Mouse (Mus musculus) gastrocnemius, adult 18-20 months (tissue): ENCODE measurements around the gene Vmn1r195. TPM values are rescaled to one million over a fixed set of nuclear protein-coding genes. Genes with fewer than 3 reads are reported as not detected.
"Not testable (repeated sequence)": the region's sequence is repeated elsewhere in the genome, so short reads cannot be mapped to it uniquely, and the experiment has no call there.

ENCODE experiments used
- DNase-seq: peaks from one replicate; pipeline ENCODE4 v3.0.0; 2021; ENCODE audit warnings: low spot score
- long read RNA-seq, 2 experiments: library from polyadenylated mRNA; stranded (forward); transcript quantifications; one replicate each; pipeline ENCODE4 v2.0.0; 2021
- total RNA-seq, 2 experiments: library from RNA; stranded (reverse); gene quantifications; 2 replicates each; pipeline ENCODE4 v1.2.3; 2021

The Vmn1r195 gene
- not detected for total RNA-seq
- long read RNA-seq, experiment 1 = 0 reads
- long read RNA-seq, experiment 2 = 0 reads

DNA sequence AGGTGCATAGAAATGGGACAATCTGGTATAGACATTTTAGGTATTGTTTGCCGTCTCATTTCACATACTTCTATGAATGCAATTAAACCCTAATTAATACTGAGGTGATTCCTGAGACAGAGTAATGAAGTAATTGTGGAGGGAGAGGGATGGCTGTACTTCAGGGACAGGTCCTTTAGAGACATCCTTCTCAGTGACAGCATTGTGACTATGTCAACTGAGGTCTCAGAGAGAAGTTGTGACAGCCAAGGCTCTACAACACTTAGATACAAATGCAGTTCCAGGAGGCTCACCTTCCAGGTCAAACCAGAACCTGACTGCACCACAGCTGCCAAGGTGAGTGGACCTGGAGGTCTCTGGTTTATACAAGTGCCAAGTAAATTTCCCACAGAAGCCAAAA lies at the start of gene Vmn1r195:
TSS of gene Vmn1r195 (plus strand) at position 301 of the 400 bp plus-strand sequence.
- DNase-seq = not testable (repeated sequence)

DNA sequence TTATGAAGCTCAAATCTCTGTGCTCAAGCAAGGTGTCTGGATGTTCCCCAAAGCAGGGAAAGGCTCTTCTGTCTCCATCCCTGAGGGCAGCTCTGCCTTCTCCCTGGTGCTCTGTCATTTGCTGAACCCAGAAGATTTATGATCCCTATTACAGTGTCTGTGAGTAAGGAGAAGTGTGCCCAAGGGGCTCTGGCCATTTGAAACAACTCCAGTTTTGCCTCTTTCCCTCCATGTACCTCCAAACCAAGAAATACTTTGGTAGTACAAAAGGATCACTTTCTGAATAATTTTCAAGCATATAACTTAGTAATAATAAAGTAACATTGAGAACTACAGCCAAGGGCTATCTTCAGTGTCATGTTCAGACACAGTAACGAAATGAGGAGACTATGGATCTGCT lies 47.3 kb upstream of the Vmn1r195 start, which contains the start of gene Vmn1r193:
TSS of gene Vmn1r193 (minus strand) at position 101 of the 400 bp plus-strand sequence.
- DNase-seq = not testable (repeated sequence)

DNA sequence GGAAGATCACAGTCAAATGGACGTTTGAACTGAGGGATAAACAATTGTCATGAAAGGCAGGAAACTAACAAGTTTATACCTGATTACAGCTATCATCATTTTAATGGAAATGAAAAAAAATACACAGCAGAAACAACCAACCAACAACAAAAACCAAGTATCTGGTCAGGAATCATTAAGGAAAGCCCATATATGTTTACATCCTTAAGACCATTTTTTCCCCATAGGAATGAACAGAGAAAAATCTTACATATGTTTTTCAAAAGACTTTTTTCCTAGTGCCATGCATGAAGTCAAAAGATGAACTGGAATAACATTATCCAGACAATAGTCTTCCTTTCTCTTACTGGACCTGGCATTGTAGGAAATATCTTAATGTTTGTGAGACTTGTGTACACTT lies 26.4 kb upstream of the Vmn1r195 start, which contains the start of gene Vmn1r194:
TSS of gene Vmn1r194 (plus strand) at position 301 of the 400 bp plus-strand sequence.
- no peak for DNase-seq

DNA sequence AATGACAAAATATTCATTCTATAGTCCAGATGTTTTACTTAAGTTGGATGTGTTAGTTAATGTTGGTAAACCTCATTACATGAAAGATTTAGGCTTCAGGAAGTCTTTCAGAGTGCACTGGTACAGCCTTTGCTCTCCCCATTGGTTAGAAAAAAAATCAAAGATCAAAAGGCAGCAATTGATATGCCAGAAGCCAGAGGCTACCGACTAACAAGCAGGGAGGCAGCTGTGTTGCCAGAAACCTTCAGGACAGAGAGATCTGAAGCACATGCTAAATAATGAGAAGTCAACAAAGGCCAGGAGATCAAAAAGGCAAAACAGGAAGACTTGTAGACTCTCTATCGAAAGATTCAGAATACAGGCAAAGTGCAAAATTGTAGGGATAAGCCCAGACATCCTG lies 1.4 kb downstream of the Vmn1r195 start:
- DNase-seq = no peak

DNA sequence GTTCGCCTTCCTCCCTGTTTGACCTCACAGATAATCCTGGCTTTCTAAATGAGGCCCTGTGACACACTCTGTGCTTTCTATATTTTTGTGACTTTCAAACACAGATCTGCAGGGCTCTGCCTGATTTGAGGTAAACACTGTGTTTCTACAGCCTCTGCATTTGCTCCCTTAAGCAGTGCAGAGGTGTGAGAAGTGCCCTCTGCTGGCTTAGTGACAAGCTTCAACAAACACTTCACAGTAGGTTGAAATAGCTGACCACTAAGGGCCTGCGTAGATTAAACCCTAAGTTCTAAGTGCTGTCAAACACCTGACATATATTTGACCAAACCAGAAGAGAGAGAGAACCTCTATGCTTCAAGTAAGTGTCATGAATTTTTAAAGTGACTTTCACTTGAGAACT lies 14.3 kb downstream of the Vmn1r195 start:
- no peak for DNase-seq

DNA sequence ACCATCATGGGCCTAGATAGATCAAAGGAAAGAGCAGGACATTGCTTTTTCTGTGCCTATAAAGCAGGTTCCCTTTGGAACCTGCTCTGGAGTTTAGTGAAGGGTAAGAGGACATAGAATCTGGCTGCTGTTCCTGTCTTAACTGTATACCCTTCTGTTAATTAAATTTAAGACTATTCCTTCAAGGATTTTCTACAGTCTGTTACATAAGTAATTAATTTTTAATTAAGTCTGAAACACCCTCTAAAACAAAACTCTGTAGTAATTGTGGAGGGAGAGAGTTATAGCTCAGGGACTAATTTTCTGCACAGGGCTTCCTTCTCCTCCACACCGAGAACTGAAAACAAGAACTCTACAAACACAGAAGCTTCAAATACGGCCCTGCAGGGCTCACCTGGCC lies 19.3 kb downstream of the Vmn1r195 start, which contains the start of gene Vmn1r196:
TSS of gene Vmn1r196 (plus strand) at position 301 of the 400 bp plus-strand sequence.
- no peak for DNase-seq

DNA sequence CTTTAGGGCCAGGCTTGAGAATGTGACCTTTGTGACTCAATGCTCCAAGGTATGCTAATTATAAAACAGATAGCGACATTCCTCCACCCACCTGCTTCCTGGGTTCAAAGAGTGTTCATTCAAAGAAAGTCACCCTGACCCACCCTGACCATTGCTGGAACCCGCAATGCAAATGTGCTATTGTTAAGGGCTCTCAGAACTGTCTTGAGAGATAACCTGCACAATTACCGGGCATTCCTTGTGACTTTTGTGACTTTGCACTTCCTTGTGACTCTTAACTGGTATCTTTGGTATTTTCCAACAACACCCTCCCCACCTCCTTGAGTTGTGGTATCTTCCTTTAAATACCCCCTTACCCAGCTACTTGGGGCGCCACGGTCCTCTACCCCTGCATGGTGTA lies 37.8 kb downstream of the Vmn1r195 start:
- DNase-seq = not testable (repeated sequence)

DNA sequence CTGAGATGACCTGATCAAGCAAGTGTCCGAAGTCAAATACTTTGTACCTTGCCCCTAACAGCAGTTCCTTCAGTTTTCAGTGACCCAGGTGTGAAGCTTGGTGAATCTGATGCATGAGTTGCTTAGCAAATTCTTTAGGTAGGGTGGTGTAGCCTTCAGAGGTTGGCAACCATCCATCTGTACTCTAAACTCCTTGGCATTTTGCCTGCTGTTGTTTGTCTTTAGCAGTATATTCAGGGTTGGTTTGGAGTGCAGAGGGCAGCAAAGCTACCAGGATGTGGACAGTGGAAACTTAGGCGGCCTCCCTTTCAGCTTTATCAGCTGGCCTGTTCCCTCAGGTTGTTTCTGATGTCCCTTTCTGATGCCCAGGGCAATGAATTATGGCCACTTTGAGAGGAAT lies 45.0 kb downstream of the Vmn1r195 start:
- DNase-seq = no peak

DNA sequence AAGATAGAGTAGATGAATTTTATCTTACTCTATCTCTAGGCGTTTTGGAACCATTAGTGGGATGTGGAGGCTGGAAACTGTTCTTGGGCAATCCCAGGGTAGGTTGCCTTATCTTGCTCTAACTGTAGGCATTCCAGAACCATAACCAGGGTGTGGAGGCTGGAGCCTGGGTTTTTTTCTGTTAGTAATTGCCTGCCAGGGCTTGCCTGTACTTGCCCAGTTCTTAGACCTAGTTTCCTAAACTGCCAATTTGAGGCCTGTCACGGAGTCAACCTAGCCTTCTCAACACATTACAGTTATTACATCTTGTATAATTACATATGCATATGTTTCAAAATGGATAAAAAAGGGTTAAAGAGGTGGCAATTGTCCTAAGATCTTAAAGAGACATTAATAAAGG lies 47.0 kb downstream of the Vmn1r195 start:
- DNase-seq = no peak

DNA sequence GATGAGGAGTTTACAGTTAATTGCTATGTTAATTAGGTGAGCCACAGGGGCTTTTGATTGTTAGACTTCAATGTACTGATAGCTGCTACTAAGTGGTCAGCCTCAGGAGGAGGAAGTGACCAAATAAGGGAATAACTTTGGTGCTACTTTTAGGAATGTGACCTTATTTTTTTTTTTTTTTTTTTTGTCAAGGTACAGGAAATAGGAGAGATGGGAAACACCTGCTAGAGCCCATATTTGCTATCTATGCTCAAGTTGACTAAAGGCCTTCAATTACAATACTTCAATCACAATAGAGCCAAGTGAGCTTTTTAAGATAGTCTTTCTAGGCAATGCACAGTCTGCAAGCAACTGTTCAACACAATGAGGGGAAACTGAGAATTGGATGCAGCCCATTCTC lies 49.8 kb downstream of the Vmn1r195 start:
- DNase-seq = no peak

DNA sequence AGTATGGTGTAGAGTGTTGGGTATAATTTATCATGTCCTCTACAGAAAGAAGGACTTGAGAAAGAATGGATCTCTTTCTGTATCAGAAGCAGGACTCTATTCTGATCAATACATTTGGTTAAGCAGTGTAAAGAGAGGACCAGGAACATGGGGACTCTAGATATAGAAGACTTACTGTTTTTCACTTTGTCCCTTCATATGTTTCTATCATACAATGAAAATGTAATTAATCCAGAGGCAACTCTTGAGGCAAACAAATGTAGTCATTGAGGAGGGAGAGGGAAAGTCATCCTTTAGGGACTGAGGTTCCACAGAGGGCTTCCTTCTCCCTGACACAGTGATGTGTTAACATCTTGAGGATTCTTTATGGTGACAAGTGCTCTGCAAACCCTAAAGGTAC lies 54.0 kb downstream of the Vmn1r195 start, which contains the start of gene Vmn1r197:
TSS of gene Vmn1r197 (plus strand) at position 301 of the 400 bp plus-strand sequence.
- DNase-seq = no peak

Other genes with a start within 250 kb of the Vmn1r195 start
- 1 to 10 TPM; 1.6 to 2.2 TPM for gene Hist1h2ah, start 235.0 kb upstream of the Vmn1r195 start, total RNA-seq
- gene Hist1h2bk, start 234.7 kb upstream of the Vmn1r195 start, total RNA-seq = 1 to 10 TPM; 2.1 to 3.6 TPM
- gene Hist1h4i, start 229.2 kb upstream of the Vmn1r195 start, total RNA-seq = 10 to 100 TPM; 27.1 to 27.8 TPM
- 1 to 10 TPM; 2.5 to 2.9 TPM for gene Hist1h2ag, start 227.6 kb upstream of the Vmn1r195 start, total RNA-seq
- gene Hist1h2bj, start 227.3 kb upstream of the Vmn1r195 start, total RNA-seq = 1 to 10 TPM; 2.4 to 2.7 TPM
- gene Vmn1r188, start 186.1 kb upstream of the Vmn1r195 start, total RNA-seq = not detected
- gene Vmn1r189, start 164.7 kb upstream of the Vmn1r195 start, total RNA-seq = not detected
- not detected for gene Vmn1r191, start 86.6 kb upstream of the Vmn1r195 start, total RNA-seq
- gene Vmn1r192, start 79.4 kb upstream of the Vmn1r195 start, total RNA-seq = not detected
- gene Vmn1r193, start 47.4 kb upstream of the Vmn1r195 start, total RNA-seq = not detected
- gene Vmn1r194, start 26.3 kb upstream of the Vmn1r195 start, total RNA-seq = not detected
- not detected for gene Vmn1r196, start 19.4 kb downstream of the Vmn1r195 start, total RNA-seq
- gene Vmn1r197, start 54.1 kb downstream of the Vmn1r195 start, total RNA-seq = not detected
- gene Vmn1r198, start 79.8 kb downstream of the Vmn1r195 start, total RNA-seq = not detected
- not detected for gene Vmn1r199, start 109.3 kb downstream of the Vmn1r195 start, total RNA-seq
- gene Vmn1r200, start 119.9 kb downstream of the Vmn1r195 start, total RNA-seq = not detected
- not detected for gene Vmn1r201, start 201.4 kb downstream of the Vmn1r195 start, total RNA-seq
- not detected for gene Vmn1r202, start 234.9 kb downstream of the Vmn1r195 start, total RNA-seq
- not detected for gene Vmn1r203, start 247.6 kb downstream of the Vmn1r195 start, total RNA-seq